Mouse (Mus musculus): Measurements from ENCODE around the gene Pcdh15.

Gene Pcdh15

DNA sequence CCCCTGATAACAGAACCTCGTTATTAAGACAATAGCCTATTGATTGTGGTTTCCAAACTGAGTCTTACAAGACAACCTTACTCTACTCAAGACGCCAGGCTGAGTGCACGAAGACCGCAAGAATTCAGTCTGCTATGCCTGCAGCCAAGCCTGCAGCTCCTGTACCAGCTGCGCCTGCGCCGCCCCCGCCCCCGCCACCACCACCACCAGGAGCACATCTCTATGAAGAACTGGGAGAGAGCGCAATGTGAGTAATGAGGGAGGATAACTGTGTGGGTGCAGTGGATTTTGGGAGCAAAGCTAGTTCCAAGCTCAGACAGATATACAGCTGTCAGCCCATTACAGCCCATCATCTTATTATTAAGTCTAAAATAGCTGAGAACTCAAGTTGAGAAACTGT is 1527.5 kb downstream of the Pcdh15 start:
- DNase-seq: no peak

DNA sequence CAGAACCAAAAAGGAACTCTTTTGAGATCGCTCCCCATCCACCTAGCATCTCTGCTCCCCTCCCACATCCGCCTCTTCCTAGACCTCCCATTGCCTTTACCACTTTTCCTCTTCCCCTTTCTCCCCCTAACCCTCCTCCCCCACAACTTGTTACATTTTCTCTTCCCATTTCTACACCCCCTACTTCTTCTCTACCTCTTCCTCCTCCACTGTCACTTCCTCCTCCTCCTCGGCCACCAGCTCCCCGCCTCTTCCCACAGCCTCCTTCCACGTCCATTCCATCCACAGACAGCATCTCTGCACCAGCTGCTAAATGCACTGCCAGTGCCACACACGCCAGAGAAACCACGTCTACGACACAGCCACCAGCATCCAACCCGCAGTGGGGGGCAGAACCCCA is 1532.2 kb downstream of the Pcdh15 start:
- no peak for DNase-seq

DNA sequence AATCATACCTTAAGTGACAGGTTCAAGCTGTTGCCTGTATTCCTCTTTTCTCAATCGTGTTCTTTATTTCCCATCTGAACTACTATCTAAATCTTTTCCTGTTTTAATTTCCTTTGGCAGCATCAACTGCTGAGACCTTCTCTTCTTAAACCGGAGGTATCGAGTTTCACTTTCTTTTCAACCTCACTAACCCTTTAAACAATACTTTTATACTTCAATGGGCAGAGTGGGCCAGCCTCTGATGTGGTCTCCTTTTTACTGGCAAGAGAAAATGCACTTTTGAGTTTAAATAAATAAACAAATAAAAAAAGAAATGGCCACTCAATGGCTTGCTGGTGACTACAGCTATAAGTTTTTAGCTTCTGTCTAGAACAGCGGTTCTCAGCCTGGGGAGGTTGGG is 1537.9 kb downstream of the Pcdh15 start:
- DNase-seq: no peak

DNA sequence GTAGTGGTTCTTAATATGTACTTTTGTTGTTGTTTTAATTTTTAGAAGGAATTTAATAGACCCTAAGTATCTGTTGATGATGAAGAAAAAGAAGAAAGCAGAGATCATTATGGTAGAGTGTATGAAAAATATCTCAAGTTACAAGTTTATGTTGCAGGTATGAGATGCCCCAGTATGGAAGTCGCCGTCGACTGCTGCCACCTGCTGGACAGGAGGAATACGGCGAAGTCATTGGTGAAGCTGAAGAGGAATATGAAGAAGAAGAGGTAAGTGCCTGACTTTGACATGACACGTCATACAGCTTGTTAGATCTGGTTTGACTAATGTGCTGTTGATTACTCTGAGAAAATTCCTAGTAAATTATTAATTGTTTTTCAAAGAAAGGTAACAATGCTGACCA is 1543.0 kb downstream of the Pcdh15 start:
- no peak for DNase-seq

DNA sequence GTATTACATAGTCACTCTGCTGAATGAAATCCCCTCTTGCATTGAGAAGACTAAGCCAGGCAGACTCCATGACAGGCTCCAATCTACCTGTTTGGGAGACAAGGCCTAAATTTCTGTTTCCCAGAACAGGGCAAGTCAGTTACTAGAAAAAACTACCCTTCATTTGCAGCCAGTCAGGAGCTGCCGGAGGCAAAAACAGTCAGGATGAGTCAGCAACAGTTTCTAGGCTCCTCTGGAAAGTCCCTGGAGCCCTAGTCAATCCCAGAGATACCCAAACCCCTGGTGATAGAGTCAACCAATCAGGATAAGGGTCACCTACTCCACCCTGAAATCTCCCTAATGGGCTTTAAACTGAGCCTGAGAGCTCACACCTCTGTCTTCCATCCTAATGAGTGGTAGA is 1564.0 kb downstream of the Pcdh15 start:
- DNase-seq: no peak

DNA sequence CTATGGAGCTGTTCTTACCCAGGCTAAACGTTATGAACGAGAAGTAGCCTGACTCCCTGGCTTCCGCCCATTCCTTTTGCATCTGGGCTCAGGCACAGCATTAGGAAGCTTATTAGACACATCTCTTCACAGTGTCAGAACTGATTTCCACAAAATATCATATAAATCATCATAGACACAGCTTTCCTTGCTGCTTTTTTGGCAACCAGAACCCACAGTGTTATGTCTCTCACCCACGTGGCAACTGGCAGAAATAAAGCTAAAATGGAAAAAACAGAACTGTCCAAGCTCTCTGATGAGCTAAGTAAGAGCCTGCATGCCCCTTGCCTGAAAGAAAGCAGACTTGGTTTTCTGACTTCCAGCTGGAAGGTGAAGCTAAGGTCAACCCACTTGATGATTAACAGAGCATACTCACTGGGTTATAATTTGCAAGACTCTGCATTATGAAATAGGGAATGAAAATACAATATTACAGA is 1580.9 kb downstream of the Pcdh15 start:
- no peak for DNase-seq

DNA sequence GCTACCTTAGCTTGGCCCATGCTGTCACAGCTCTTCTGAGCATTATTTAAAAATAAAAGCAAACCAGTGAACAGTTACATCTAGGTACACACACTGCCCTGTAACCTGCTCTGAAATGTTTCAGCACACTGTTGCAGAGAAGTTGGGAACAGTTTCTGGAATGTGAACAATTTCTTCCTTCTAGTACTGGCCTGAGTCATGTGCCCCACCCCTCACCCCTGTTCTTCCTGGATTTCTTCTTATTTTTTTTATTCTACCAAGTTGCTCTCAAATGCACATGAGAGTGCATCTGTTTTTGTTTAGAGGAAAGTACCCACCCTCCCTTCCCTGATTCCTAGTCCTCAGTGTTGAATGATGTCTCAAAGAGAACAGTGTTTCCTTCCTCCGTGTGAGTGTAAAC is 1581.4 kb downstream of the Pcdh15 start:
- no peak for DNase-seq

All from thymus, adult 18-20 months (tissue).